Mouse (Mus musculus) right cerebral cortex, postnatal 25 days (tissue): ENCODE data around the gene Tmem237.

Source experiments
- DNase-seq: peaks from one replicate; pipeline ENCODE4 v3.0.0; 2022

Gene Tmem237

GRCm38 (mm10) chr1:59094705-59095104, 25.5 kb downstream of the Tmem237 start, which contains the start of gene C2cd6:
TSS of gene C2cd6 (minus strand) at chr1:59094900.
- DNase-seq = no peak

- no peak for DNase-seq
Observed at GRCm38 (mm10) chr1:59070867-59071266, 49.3 kb downstream of the Tmem237 start.

GRCm38 (mm10) chr1:59067976-59068375, 52.2 kb downstream of the Tmem237 start:
- peak; percentile 7 for DNase-seq

- DNase-seq = no peak
Observed at GRCm38 (mm10) chr1:59063697-59064096, 56.5 kb downstream of the Tmem237 start.

GRCm38 (mm10) chr1:59056955-59057354, 63.3 kb downstream of the Tmem237 start:
- no peak for DNase-seq

- no peak for DNase-seq
Observed at GRCm38 (mm10) chr1:59051306-59051705, 68.9 kb downstream of the Tmem237 start.
